Mouse (Mus musculus) embryo, embryonic 10 days (tissue): ENCODE results near the gene Vps35.

ENCODE experiments used
- DNase-seq: peaks from one replicate; pipeline ENCODE4 v3.0.0-alpha.2; 2015; ENCODE audit warnings: low spot score

The Vps35 gene

DNA sequence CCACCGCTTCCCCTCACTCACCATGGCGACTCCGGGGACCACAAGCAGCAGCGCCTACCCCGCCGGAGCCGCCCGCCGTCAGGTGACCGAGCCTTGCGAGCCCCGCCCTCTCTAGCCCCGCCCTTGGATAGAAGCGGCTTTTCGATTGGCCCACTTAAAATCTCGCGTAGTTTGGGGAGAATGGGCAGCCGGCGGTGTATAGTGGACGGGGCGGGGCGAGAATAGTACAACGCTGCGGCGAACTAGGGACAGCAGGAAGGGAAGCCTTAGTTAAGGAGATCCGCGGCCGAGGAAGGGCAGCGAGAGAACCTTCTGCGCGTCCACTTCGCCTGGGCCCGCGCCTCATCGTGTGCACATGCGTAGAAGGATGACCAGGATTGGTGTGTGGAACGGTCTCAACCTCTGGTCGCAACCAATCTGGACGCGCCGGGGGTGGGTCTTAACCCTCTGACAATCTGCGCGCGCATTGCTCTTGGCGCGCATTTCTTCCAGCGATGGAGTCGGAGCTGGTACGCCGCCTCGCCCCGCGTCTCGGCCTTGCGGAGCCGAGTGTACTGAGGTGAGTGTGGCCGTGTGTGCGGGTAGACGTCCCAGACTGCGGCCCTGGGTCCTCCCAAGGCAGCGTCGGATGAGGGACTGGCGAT, at the start of gene Vps35, which contains the start of gene Orc6:
TSS of gene Vps35 (minus strand) at position 369 of the 644 bp plus-strand sequence.
TSS of gene Orc6 (plus strand) at position 199 of the 644 bp plus-strand sequence.
- DNase-seq, result peak; percentile 97

DNA sequence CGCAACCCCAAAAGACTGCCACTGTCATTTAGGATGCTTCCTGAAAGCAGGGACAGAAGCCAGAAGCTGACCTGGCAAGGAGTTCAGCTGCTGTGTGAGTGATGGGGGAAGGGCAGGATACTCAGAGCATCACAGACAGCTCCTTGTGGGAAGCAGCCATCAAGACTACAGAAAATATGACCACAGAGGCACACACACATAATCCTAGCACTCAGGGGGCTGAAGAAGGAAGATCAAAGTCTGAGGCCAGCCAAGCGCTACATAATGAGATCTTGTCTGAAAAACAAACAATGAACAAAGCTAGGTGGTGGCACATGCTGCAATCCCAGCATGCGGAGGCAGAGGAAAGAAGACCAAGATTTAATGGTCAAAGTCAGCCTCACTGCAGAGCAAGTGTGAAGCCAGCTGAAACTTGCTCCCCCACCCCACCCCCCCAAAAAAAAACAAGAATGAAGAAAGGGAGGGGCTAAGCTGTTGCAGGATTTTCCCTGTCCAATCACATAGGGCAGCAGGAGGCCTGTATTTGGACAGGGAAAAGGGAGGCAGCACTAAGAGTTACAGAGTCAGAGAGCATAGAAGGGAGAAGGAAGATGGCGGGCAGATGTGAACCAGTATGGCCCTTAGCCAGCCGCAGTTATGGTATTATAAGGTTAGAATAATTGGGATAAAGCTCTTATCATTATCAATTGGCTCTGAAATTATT, 40.4 kb upstream of the Vps35 start:
- peak; percentile 51 for DNase-seq

- no peak for DNase-seq
Observed at GRCm38 (mm10) chr8:85337681-85338080, 38.1 kb upstream of the Vps35 start.

DNA sequence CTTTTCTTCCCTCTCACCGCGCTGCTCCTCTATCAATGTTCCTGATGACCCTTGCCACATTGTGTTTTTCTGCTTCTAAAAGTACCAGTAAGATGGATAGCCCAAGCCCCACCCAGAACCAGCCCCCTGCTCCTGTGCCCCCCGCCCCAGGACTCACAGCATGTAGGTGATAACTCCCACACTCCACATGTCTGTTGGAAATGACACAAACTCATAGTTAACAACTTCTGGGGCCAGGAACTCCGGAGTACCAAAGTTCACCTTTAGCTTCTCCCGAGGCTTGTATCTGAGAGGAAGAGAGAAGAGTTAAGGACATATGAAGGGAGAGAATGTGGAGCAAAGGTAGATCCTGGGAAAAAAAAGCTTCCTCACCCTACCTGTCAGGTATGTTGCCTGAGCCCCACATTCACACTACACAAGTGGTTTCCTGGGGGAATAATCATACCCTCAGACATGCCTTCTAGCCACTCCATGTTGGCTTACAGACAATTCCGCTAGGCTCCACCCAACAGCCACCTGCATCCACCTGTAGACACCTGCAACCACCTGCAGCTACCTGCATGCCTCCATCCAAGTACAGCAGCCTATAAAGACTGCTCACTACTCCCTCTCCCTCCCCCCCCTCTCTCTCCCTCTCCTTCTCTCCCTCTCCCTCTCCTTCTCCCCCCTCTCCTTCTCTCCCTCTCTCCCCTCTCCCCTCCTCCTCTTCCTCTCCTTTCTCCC, 36.8 kb upstream of the Vps35 start:
- no peak for DNase-seq

DNA sequence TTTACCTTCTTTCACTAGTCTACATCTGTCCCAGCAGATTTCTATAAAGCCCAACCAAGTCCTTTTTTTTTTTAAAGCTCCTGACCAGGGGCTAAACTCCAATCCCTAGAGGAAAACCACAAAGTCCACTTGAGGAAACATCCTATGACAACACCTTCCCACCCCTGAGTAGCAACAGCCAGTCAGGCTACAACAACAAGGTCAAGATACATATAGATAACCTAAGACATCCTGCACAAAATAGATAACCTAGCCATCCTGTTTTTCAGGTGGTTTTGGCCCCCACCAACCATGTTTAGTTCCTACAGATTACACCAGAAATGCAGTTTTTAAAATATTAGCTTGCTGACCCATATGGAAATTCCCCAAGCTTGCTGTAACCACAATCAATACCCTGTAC, 35.5 kb upstream of the Vps35 start:
- no peak for DNase-seq

GRCm38 (mm10) chr8:85329506-85329905, 29.9 kb upstream of the Vps35 start:
- no peak for DNase-seq

GRCm38 (mm10) chr8:85327036-85327435, 27.4 kb upstream of the Vps35 start:
- DNase-seq, result no peak

DNA sequence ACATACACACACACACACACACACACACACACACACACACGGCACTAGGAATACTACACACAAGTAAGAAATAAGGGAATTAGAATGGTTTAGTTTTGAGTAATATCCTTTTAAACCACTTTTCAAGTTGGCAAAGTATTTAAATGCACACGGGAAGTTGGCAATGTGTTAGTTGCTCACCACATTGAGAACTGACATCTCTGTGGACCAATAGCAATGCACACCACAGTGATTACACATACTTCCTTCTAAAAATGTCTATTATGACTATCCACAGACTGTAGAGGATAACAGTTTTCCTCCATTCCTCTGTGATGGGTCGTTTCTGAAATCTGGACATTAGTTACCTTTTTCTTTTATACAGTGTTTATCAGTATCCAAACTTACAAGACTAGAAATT, 23.5 kb upstream of the Vps35 start:
- DNase-seq, result no peak

- no peak for DNase-seq
Observed at GRCm38 (mm10) chr8:85321981-85322380, 22.4 kb upstream of the Vps35 start.

- no peak for DNase-seq
Observed at GRCm38 (mm10) chr8:85318534-85318933, 18.9 kb upstream of the Vps35 start.

DNA sequence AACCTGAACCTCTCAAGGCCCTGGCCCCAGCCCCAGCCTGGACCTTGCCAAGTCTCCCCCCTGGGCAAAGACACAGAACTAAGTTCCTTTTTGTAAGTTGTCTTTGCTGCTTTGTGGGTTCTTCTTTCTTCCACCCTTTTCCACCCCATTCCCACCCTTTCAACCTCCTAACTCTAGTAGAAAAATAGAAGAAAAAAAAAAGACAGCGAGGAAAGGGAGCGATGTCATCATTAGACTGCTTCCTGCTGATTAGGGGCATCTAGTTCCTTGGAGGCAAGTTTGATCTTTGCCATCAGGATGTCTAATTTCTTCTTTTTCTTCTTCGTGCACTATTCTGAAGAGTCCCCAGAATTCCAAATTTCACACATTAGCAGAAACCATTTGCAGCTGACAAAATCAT, 13.4 kb upstream of the Vps35 start:
- no peak for DNase-seq

DNA sequence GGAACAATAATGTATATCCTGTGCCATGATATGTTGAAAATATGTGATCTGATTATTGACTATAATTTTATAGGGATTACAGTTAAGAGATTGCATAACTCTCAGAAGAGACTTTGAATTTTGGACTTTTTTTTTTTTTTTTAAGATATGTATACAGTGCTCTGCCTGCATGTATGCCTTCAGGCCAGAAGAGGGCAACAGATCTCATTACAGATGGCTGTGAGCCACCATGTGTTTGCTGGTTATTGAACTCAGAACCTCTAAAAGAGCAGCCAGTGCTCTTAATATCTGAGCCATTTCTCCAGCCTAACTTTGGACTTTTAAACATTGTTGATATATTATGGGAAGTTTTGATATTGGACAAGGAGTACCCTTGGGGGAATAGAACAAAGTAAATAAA, 12.1 kb upstream of the Vps35 start:
- peak; percentile 72 for DNase-seq

- no peak for DNase-seq
Observed at GRCm38 (mm10) chr8:85308564-85308963, 9.0 kb upstream of the Vps35 start.

GRCm38 (mm10) chr8:85303531-85303930, 3.9 kb upstream of the Vps35 start:
- DNase-seq, result no peak

- no peak for DNase-seq
Observed at GRCm38 (mm10) chr8:85302931-85303330, 3.3 kb upstream of the Vps35 start.

DNA sequence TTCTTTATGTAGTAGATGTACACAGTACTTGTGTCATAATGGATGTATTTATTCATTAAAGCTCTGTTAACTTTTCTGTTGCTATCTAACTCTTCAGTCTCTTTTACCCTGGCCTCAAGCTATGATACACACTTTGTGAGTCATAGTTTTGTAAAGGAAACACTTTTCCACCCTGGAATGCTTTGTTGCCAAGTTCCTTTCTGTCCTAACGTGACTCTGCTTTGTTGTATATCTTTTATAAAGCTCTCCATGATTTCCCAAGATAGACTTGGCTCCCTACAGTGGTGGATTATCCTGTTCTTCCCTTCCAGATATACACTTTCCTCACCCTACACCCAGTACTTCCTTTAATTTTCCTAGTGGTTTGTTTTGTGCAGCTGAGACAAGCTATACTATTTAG, 2.3 kb upstream of the Vps35 start:
- no peak for DNase-seq

DNA sequence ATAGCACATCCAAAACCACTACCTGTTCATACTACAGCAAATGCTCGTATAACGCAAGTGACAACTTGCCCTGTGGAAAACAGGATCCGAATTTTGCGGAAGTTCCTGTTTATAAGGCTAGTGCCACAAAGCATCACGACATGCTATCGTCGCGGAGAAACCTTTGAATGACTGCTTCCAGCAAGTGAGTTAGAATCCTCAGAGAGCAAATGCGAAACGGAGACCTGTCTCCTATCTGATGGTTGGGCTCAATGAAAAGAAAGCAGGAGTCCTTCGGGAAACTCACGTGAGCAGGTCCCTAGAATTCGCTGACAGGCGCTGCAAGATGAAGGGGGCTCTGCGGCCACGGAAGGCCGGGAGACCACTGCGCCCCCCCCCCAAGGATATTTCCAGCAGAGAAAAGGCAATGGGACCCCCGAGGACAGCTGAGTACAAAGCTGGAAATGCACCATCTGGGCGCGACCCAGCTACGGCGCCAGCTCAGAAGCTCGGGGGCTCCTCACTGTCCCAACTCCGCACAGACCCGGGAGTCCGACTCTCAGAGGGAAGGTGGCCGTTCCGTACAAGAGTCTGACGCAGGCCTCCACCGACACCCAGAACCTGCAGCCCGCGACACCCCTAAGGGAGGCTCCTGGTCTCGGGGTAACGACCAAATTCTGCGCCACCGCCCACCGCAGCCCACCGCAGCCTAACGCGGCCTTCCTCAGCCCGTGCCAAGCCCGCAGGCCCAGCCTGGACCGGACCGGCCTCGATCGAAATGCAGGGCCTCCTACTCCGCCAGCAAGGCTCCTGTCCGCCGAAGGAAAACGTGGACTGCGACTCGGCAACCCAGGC, 785 bp downstream of the Vps35 start:
- DNase-seq, result peak; percentile 25

DNA sequence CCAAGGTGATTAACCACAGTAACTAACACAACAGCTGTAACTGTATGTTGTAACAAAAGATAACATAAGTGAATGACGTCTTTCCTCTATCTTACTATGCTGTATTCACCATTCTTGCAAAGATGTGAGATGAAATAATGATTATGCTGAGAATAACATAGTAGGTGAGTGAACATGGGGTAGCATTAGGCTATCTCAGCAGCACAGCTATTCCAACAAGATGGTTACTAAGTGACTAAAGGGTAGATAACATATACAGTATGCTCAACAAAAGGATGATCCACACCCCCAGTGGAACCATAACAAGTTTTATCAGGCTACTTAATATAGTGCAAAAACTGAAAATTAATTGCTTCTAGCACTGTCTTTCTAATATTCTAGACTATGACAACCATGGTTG, 12.8 kb downstream of the Vps35 start:
- no peak for DNase-seq

- DNase-seq, result no peak
Observed at GRCm38 (mm10) chr8:85227297-85227696, 72.3 kb downstream of the Vps35 start.

- no peak for DNase-seq
Observed at GRCm38 (mm10) chr8:85225688-85226087, 73.9 kb downstream of the Vps35 start, which contains the start of gene Olfr371. Gene Olfr371 (plus strand): TSS chr8:85225988.

- DNase-seq, result peak; percentile 24
Observed at GRCm38 (mm10) chr8:85220992-85221391, 78.6 kb downstream of the Vps35 start.

DNA sequence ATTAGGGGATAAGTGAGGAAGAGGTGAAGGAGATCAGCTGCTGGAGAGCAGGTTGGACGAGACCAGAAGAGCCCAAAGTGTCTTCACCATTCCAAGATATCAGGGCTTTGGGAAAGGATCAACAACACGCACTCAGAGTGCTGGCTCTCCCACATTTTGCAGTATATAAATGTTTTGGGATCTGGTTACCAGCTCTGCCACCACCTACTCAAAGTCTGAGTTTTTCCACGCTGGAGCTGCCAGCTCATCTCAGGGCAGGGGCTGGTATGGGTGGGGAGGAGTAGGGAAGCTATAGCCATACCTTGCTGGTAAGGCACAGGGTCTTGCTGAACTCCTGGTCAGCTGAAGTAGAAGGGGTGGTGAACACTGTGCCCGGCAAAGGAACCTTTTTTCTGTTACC, 79.4 kb downstream of the Vps35 start:
- no peak for DNase-seq
